10 mouse cellular contexts compared by ENCODE assay signal in genomic region chr11:36490085-36490484, GRCm38 (mm10).
DNase-seq lines count a peak whose midpoint lies in the region; ATAC-seq and TF ChIP-seq lines count a peak whose summit lies in the region.
"Had no signal": no experiment of that assay in that cellular context is flagged by ENCODE, and none has a peak within 500 bp of the region (broad histone marks: within the 10 kb centered on the region; RNA-seq: fewer than 3 reads in every experiment).

No protein-coding gene starts in this region.

- no peak overlapping the region for H3K4me2 ChIP-seq in lung, postnatal 0 days (replicated peaks; ENCODE audit: low read depth, low read length)
- no peak overlapping the region for H3K4me2 ChIP-seq in neural tube, embryonic 11.5 days (ENCODE audit: low read depth)
- H3K4me2 ChIP-seq: heart, embryonic 15.5 days had no signal

- no peak for ATAC-seq in lung, postnatal 0 days
- no peak for ATAC-seq in neural tube, embryonic 11.5 days (ENCODE audit: insufficient read depth, low FRiP score, low TSS enrichment)

- no peaks in the 10 kb centered on the region for H3K36me3 ChIP-seq in lung, postnatal 0 days (ENCODE audit: insufficient read depth, low read length)
- no peaks in the 10 kb centered on the region for H3K36me3 ChIP-seq in neural tube, embryonic 11.5 days (ENCODE audit: control insufficient read depth, insufficient read depth, low read length)
- H3K36me3 ChIP-seq: heart, embryonic 15.5 days had no signal

- no peak for TF ChIP-seq EP300 in lung, postnatal 0 days (IDR thresholded peaks at IDR 0.05)

- no peak for DNase-seq in gastrocnemius, adult 2 months
- no peak for DNase-seq in gastrocnemius, postnatal 36 days
- peak; percentile 25 for DNase-seq in lung, postnatal 0 days (ENCODE audit: low spot score)
- no peak for DNase-seq in lung, adult 18-20 months
- DNase-seq in c-Kit-positive CD71-positive TER-119-positive erythroid progenitor cells, embryonic 14.5 days (ENCODE audit: low spot score): peak; percentile 1
- DNase-seq in neural tube, embryonic 11.5 days (ENCODE audit: low spot score): peak; percentile 38
- no peak for DNase-seq in natural killer cell, adult 2 months (ENCODE audit: low spot score in 2 of 2)
- no peak for DNase-seq in frontal cortex, adult 2 months (ENCODE audit: extremely low spot score in 1 of 2, low spot score in 1 of 2)

- WGBS in lung, postnatal 0 days: 52% methylated on average over 7 of the region's 7 CpGs
- 61% methylated on average over 7 of the region's 7 CpGs for WGBS in neural tube, embryonic 11.5 days

- peak; percentile 62 for TF ChIP-seq CTCF in gastrocnemius, adult 2 months (IDR thresholded peaks at IDR 0.05)
- TF ChIP-seq CTCF in lung, postnatal 0 days (IDR thresholded peaks at IDR 0.05): peak; percentile 72

- intact Hi-C loops in gastrocnemius, adult 2 months (cut with DNase I): loop anchor here (1.0 kb wide), 1 partner anchor 445 kb away; no protein-coding TSS in a partner anchor
- intact Hi-C loops in gastrocnemius, postnatal 36 days (cut with DNase I): no loop called here

- no peak overlapping the region for H3K27ac ChIP-seq in gastrocnemius, adult 2 months
- no peak overlapping the region for H3K27ac ChIP-seq in lung, postnatal 0 days (ENCODE audit: low read length)
- no peak overlapping the region for H3K27ac ChIP-seq in neural tube, embryonic 11.5 days (ENCODE audit: low read depth, low read length)
- H3K27ac ChIP-seq: heart, embryonic 15.5 days had no signal

- no peaks in the 10 kb centered on the region for H3K9me3 ChIP-seq in lung, postnatal 0 days (ENCODE audit: low read length)
- H3K9me3 ChIP-seq in neural tube, embryonic 11.5 days (ENCODE audit: control insufficient read depth, low read length): no peaks in the 10 kb centered on the region
- H3K9me3 ChIP-seq: heart, embryonic 15.5 days had no signal

- no peaks in the 10 kb centered on the region for H3K27me3 ChIP-seq in lung, postnatal 0 days (replicated peaks; ENCODE audit: insufficient read depth, low read length)
- no peaks in the 10 kb centered on the region for H3K27me3 ChIP-seq in neural tube, embryonic 11.5 days (ENCODE audit: control insufficient read depth, insufficient read depth, low read length)
- H3K27me3 ChIP-seq: CH12.LX; heart, embryonic 15.5 days had no signal

- no peak overlapping the region for H3K9ac ChIP-seq in lung, postnatal 0 days (replicated peaks; ENCODE audit: low read depth)
- no peak overlapping the region for H3K9ac ChIP-seq in neural tube, embryonic 11.5 days (ENCODE audit: low read length)
- H3K9ac ChIP-seq: heart, embryonic 15.5 days had no signal

- no peak overlapping the region for H3K4me3 ChIP-seq in gastrocnemius, adult 2 months
- no peak overlapping the region for H3K4me3 ChIP-seq in lung, postnatal 0 days (ENCODE audit: low read depth, low read length)
- H3K4me3 ChIP-seq in neural tube, embryonic 11.5 days (ENCODE audit: low read depth, low read length): no peak overlapping the region
- H3K4me3 ChIP-seq: heart, embryonic 15.5 days had no signal

- no peaks in the 10 kb centered on the region for H3K4me1 ChIP-seq in lung, postnatal 0 days (ENCODE audit: insufficient read depth, low read depth, low read length)
- no peaks in the 10 kb centered on the region for H3K4me1 ChIP-seq in neural tube, embryonic 11.5 days (ENCODE audit: control insufficient read depth, insufficient read depth, low read length)

Comparison
In these comparisons a context has a peak if more than half of its experiments do, and no peak if none do; other contexts are left out.
1. DNase-seq: peak in lung, postnatal 0 days (single experiment), c-Kit-positive CD71-positive TER-119-positive erythroid progenitor cells, embryonic 14.5 days (single experiment) and neural tube, embryonic 11.5 days (single experiment); none in gastrocnemius, adult 2 months (single experiment), gastrocnemius, postnatal 36 days (0 of 2), lung, adult 18-20 months (0 of 2), natural killer cell, adult 2 months (0 of 2) and frontal cortex, adult 2 months (0 of 2).